In the genomic region with DNA sequence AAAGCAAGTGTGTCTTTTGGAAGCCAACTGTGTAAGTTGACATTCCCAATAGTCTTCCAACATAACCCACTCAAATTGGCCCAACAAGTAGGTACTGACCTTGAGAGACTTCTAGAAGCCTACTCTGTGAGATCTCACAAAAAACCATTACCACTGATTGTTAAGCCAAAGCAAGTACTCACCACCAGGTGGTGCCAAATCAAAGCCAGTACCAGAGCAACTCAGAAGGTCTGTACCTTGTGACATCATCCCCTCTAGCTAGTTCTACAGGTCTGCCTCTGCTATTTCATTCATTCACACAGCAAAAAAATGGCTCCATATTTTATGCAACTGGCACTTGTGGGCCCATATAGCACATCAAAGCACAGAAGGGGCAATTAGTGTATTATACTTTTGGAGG, we compare ENCODE assay signal across 9 mouse cellular contexts. TPM values are rescaled to one million over a fixed set of nuclear protein-coding genes. Genes with fewer than 3 reads are reported as not detected.
DNase-seq lines count a peak whose midpoint lies in the region; ATAC-seq and TF ChIP-seq lines count a peak whose summit lies in the region.
"Had no signal": no experiment of that assay in that cellular context is flagged by ENCODE, and none has a peak within 500 bp of the region (broad histone marks: within the 10 kb centered on the region; RNA-seq: fewer than 3 reads in every experiment).

No protein-coding gene starts in this region.

- no peaks in the 10 kb centered on the region for H3K4me1 ChIP-seq in liver, adult 2 months (ENCODE audit: control insufficient read depth, insufficient read depth, low read length)
- H3K4me1 ChIP-seq in liver, embryonic 11.5 days (replicated peaks; ENCODE audit: control insufficient read depth, insufficient read depth, low read length), result no peaks in the 10 kb centered on the region

- TF ChIP-seq POLR2A in liver, adult 2 months (IDR thresholded peaks at IDR 0.05; ENCODE audit: extremely low read depth, insufficient read depth, low read length), result no peak

- H3K27me3 ChIP-seq in liver, adult 2 months (ENCODE audit: control insufficient read depth, insufficient read depth, low read length), result no peaks in the 10 kb centered on the region
- H3K27me3 ChIP-seq in liver, embryonic 11.5 days (replicated peaks; ENCODE audit: control insufficient read depth, insufficient read depth, low read length), result no peaks in the 10 kb centered on the region
- H3K27me3 ChIP-seq: megakaryocyte, embryonic 14.5 days had no signal

- TF ChIP-seq CTCF in liver, adult 2 months (IDR thresholded peaks at IDR 0.05; ENCODE audit: low read depth, low read length), result peak; percentile 35; the same call in 1 of the 2 replicates
- peak; percentile 89 for TF ChIP-seq CTCF in layer of hippocampus, adult 2 months (conservative IDR thresholded peaks at IDR 0.05)

- H3K4me2 ChIP-seq in liver, embryonic 11.5 days, result no peak overlapping the region

- H3K9me3 ChIP-seq in liver, embryonic 11.5 days (ENCODE audit: control insufficient read depth, low read length), result no peaks in the 10 kb centered on the region
- H3K9me3 ChIP-seq: megakaryocyte, embryonic 14.5 days had no signal

- H3K79me2 ChIP-seq in liver, adult 2 months (ENCODE audit: control insufficient read depth, insufficient read depth, low read length), result no peaks in the 10 kb centered on the region; the same call in 1 of the 2 replicates

- H3K4me3 ChIP-seq in liver, adult 2 months (ENCODE audit: insufficient read depth, low read depth, low read length), result no peak overlapping the region
- no peak overlapping the region for H3K4me3 ChIP-seq in liver, embryonic 11.5 days (ENCODE audit: low read depth, low read length)
- H3K4me3 ChIP-seq in layer of hippocampus, adult 2 months, result no peak overlapping the region
- H3K4me3 ChIP-seq: megakaryocyte, embryonic 14.5 days had no signal

- DNase-seq in liver, adult 2 months (ENCODE audit: extremely low read depth, low read depth, low spot score), result peak; percentile 48
- no peak for DNase-seq in liver, embryonic 11.5 days (ENCODE audit: low spot score)
- DNase-seq in MN1 (ENCODE audit: low spot score), result peak; percentile 66
- peak; percentile 38 to 40 for DNase-seq in cerebellum, adult 18-20 months
- DNase-seq in gonadal fat pad, adult 2 months (ENCODE audit: low read depth), result peak; percentile 27
- peak; percentile 27 to 55 for DNase-seq in layer of hippocampus, adult 2 months (ENCODE audit: low spot score in 2 of 2)
- peak; percentile 75 for DNase-seq in thymus, postnatal 25 days

- no peak for ATAC-seq in liver, embryonic 11.5 days (replicated peaks; ENCODE audit: low FRiP score)
- ATAC-seq in monocyte, adult 5-6 weeks (replicated peaks; ENCODE audit: insufficient number of reproducible peaks, low FRiP score, low TSS enrichment, poor library complexity, severe bottlenecking), result peak; percentile 70

- H3K27ac ChIP-seq in liver, adult 2 months (replicated peaks; ENCODE audit: insufficient read depth, low read depth, low read length), result no peak overlapping the region
- H3K27ac ChIP-seq in liver, embryonic 11.5 days (ENCODE audit: low read depth, low read length), result no peak overlapping the region
- H3K27ac ChIP-seq in layer of hippocampus, adult 2 months, result no peak overlapping the region

- no peak overlapping the region for H3K9ac ChIP-seq in liver, adult 2 months (ENCODE audit: low read depth, low read length)
- no peak overlapping the region for H3K9ac ChIP-seq in liver, embryonic 11.5 days (ENCODE audit: low read depth, low read length)

- H3K36me3 ChIP-seq in liver, adult 2 months (ENCODE audit: control insufficient read depth, insufficient read depth, low read length), result no peaks in the 10 kb centered on the region
- no peaks in the 10 kb centered on the region for H3K36me3 ChIP-seq in liver, embryonic 11.5 days (ENCODE audit: control insufficient read depth, insufficient read depth, low read length)

RNA-seq across cellular contexts. Expression of a gene that starts 51.6 kb away (rescaled TPM):
- total RNA-seq in liver, adult 2 months (2014; rRNA removed), result 23.9 and 32.2 TPM in 2 replicates
- polyA plus RNA-seq in liver, adult 2 months (2012; rRNA removed), result 3.9 and 5.5 TPM in 2 replicates
- polyA plus RNA-seq in liver, embryonic 11.5 days (2014; fragmentation: Nextera tagmentation; extraction: Ambion mirVana), result 109 and 116 TPM in 2 replicates
- polyA plus RNA-seq in gonadal fat pad, adult 2 months (2012; rRNA removed), result 11.2 and 13.1 TPM in 2 replicates
- total RNA-seq in layer of hippocampus, adult 2 months (2021), result 100 to 1,000 TPM; 119 to 123 TPM
- total RNA-seq in monocyte, adult 5-6 weeks (2017), result 50.7 to 73.3 TPM (median 66.3 TPM) in 3 replicates
